Mouse (Mus musculus) gastrocnemius, postnatal 4 days (tissue): ENCODE data around the gene Wasf2. TPM values are rescaled to one million over a fixed set of nuclear protein-coding genes. Genes with fewer than 3 reads are reported as not detected.
"Not testable (repeated sequence)": the region's sequence is repeated elsewhere in the genome, so short reads cannot be mapped to it uniquely, and the experiment has no call there.

ENCODE experiments used
- DNase-seq, 2 experiments: peaks; one replicate each; pipeline ENCODE4 v3.0.0; 2021 to 2022; ENCODE audit warnings: low spot score in 2 of 2, mixed read lengths in 2 of 2
- total RNA-seq, 2 experiments: library from RNA; stranded (reverse); gene quantifications; 2 replicates each; pipeline ENCODE4 v1.2.3; 2021

Gene Wasf2
- total RNA-seq, 2 experiments from 2014 or later, result 110 TPM

- DNase-seq, result peak in 1 of 2 experiments; percentile 70
Measured at GRCm38 (mm10) chr4:133094936-133095733, 35.2 kb upstream of the Wasf2 start.

DNA sequence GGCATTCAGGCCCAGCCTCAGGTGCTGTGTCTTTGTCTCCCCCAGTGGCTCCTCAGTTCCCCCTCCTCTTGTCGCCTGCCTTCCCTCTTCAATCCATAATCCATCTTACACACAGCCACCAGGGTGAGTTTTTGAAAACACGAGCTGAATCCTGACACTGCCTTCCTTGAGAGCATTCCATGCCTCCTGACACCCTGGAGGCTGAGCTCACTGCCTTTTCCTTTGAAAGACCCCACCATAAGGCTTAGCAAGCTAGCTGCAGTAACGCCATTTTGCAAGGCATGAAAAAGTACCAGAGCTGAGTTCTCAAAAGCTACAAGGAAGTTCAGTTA is 34.6 kb upstream of the Wasf2 start:
- not testable (repeated sequence) for DNase-seq

- peak in 1 of 2 experiments; percentile 10 for DNase-seq
Measured at GRCm38 (mm10) chr4:133096671-133097070, 33.6 kb upstream of the Wasf2 start.

DNA sequence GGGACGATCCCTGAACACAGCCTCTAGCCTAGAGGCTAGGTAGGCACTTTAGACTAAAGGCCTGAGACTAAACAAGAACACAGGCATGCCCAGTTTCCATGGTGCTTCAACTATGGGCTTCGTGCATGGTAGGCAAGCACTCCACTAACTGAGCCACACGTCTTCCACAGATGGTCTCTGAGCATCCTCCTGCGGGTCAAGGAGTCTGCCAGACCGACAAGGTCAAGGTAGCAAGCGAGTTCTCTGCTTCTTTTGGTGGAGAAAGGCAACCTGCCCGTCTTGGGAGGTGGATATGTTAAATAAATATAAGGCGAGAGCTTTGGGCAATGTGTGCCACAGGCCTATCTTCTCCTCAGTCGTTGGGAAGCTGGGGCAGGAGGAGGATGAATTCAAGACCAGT is 28.6 kb upstream of the Wasf2 start:
- DNase-seq, result no peak

GRCm38 (mm10) chr4:133103525-133104193 is 26.6 kb upstream of the Wasf2 start:
- peak in 1 of 2 experiments; percentile 10 for DNase-seq

- no peak for DNase-seq
Measured at GRCm38 (mm10) chr4:133104194-133104569, 26.1 kb upstream of the Wasf2 start.

DNA sequence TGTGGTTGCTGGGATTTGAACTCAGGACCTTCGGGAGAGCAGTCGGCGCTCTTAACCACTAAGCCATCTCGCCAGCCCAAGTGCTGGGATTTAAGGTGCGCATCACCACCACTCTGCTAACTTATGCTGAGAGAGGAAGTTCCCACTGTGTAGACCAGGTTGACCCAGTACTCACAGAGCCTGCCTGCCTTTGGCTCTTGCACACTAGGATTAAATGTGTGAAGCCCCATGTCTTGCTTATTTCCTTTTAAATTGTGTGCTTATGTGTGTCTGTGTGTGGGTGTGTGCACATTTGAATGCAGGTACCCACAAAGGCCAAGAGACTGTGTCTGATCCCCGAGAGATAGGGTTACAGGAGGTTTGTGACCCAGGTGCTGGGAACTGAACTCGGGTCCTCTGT is 23.6 kb upstream of the Wasf2 start:
- no peak for DNase-seq

DNA sequence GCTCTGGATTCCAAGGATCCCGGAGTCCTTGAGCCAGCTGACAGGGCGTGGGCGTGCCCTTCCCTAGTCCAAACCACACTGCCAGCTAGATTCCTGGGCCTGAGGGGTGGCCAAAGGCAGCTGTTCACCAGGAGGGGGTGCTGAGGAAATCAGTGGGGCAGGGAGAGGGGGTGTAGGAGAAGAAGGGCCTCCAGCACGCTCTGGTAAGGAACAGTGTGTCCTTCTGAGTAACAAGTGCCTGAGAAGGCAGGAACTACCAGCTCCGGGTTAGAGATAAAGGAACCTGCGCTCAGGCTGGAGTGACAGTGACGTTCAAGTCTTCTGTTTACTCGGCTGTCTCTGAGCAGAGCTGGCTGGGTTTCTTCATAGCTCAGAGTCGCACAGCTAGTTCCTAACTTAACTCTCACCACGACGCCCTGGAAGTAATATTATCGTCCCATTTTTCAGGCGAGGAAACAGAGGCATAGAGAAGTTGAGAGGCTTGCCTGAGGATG is 22.5 kb upstream of the Wasf2 start:
- DNase-seq, result peak in 1 of 2 experiments; percentile 60

DNA sequence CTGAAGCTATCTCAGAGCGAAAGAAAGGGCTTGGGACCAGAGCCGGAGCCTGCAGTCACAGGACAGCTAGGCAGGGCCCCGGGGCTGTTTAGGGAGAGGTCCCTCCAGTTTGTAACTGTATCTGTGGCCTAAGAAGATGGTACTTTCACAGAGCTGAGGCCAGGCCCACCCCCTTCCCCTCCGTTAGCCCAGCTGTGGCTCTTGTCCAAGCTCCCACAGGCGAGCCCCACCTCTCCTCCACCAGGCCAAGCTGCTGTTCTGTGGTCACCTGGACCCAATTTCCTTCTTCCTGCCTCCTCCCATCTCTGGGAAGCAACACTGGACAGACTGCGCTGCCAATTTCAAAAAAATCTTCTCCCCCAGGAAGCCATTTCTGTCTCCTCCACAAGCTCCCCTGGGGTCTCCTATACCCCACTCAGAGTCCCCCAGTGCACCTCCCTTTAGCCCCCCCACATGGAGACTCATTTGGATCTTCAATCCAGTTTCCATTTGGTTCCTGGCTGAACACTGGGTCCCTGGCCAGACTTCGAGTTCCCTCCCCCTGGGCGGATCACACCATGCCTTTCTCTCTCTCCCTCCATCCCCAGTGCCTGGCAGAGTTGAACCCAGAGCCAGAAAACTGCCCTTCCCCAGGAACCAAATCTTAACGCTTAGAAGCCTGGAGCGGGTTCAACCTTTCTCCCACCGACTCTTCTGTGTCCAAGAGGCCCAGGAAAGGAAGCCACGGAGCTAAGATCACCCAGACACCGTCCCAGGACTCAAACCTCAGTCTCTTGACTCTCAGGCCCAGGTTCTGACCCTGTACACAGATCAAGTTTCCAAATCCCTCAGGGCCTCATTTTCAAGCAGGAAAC is 21.6 kb upstream of the Wasf2 start:
- peak in 1 of 2 experiments; percentile 46 for DNase-seq

DNA sequence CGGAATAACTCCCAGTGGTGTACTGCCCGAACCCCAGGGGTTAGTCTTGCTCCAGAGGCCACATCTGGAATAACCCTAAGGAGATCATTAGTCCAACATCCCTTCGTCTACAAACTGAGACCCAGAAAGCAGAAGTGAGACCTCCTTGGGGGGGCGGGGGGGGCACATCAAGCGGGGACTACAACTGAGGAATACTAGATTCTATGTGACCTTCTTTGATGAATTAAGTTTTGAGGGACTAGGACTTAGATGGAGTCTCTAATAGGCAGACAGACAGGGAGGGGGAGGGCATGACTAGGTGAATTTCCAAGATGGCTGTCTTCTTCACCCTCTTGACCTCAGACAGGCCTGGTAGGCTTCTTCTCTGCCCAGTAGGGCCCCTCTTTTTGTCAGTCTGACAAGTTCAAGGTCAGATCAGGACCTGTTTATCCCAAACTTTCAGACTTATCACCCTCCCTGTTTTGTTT is 20.9 kb upstream of the Wasf2 start:
- no peak for DNase-seq

- no peak for DNase-seq
Measured at GRCm38 (mm10) chr4:133112175-133112838, 18.0 kb upstream of the Wasf2 start.

DNA sequence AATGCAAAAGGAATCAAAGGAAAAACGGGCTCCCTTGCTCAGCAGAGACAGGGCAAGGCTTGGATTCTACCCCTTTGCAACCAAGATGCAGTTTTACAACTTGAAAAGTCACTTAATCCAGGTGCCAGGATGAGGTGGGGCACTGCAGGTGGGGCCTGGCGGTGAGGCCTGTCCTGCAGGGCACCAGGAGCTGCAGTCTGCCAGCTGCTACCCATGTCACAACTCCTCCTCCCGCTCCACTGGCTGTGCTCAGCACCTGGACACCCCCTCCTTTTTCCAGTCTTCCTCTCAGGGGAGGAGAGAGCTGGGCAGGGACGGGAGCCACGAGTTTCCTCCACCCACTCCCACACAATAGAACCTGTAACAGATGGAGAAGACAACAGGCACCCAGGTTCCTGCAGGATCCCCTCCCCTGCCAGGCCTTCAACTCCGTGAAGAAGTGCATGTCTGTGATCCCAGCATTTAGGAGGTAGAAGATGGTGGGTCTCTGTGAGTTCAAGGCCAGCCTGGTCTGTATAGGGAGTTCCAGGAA is 16.9 kb upstream of the Wasf2 start:
- DNase-seq, result no peak

DNA sequence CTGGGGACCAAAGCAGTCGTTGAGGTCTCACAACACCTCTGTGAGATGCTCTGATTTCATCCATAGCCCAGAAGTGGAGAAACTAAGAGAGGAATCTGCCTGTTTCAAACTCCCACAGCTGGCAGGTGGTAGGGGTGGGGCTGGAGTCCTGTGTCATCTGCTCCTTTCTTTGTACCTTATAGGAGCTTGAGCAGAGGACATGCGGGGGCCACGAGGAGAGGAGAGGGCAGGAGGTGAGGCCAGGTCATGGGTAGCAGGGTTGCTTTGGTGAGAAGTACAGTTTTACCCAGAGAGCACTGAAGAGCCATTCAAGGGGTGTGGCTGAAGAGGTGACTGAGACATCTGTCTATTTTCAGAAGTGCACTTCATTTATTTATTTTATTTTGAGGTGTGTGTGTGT is 15.5 kb upstream of the Wasf2 start:
- no peak for DNase-seq

GRCm38 (mm10) chr4:133115721-133116429 is 14.4 kb upstream of the Wasf2 start:
- DNase-seq, result no peak

GRCm38 (mm10) chr4:133116756-133117470 is 13.4 kb upstream of the Wasf2 start:
- peak in 1 of 2 experiments; percentile 44 for DNase-seq

DNA sequence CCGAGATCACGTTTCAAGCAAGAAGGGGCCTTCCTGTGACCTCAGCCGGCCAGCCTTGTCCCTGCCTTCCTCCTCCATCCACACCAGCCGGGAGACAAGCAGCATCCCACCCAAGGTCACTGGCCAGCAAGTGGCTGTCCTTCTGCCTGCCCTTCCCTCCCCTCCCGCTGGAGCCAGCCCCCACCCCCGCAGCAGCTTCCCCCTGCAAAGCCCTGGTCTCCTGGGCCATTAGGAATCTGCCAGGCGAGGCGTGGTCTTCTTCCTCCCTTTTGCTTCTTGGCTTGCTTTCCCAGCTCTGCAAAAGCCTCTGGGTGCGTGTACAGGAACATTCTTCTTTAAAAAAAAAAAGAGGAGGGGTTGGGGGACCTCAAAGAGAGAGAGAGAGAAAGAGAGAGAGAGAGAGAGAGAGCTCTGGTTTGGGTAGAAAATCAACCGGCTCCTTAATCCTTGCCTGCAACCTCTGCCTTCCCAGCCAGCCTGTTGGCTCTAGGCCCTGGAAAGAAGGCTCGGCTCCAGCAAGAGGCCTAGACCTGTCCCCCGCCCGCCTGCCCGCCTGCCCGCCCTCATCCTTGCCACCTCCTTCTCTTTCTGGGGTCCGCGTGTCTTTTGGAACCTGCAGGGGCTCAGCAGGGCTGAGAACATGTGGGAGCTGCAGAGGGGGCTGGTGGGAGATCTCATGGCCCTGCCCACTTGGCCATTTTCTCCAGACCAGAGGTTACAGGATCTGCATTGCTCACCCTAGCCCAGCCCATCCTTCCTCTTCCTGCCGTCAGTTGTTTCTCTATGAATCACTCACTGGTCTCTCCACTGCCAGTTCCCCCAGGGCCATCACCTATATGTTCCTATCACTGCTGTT is 12.5 kb upstream of the Wasf2 start:
- DNase-seq, result peak; percentile 76 to 85

DNA sequence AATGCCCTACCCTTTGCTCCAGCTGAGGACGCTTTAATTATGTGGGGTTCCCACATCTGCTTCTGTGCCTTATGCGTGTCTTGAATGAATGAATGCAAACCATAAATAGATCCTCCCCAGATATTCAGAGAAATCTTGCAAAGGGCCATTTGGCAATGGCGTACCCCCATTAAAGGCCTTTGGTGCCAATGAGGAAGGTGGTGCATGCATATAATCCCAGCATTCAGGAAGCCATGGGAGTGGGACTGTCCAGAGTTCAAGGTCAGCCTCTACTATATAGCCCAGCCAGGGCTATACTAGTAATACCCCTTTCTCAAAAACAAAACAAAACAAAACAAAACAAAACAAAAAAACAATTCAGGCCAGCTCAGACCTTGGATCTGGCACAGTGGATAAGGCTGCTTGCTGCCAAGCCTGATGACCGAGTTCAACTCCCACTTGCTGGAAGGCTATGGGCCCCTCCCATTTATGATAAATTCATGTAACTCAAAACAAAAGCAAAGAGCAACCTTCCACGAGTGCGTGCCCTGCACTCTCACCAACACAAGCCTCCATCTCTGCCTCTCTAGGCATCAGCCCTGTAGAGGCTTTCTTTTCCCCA is 11.4 kb upstream of the Wasf2 start:
- no peak for DNase-seq

DNA sequence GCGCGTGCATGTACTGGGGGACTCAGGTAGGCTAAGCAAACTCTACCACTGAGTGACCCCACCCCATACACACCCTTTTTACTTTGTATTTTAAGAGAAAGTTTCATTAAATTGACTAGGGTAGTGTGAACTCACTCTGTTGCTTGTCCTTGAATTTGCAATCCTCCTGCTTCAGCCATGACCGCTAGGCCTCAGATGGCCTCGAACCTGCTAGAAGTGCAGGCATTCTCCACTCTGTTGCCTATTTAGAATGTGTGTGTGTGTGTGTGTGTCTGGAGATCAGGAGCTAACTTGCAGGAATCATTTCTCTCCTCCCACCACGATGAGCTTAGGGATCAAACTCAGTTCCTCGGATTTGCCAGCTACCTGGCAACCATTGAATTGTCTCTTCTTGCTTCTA is 10.7 kb upstream of the Wasf2 start:
- no peak for DNase-seq
